Mouse (Mus musculus) embryonic fibroblast, embryonic 13.5 days (primary cell): Measurements from ENCODE around the gene Cdk2ap1. TPM values are rescaled to one million over a fixed set of nuclear protein-coding genes. Genes with fewer than 3 reads are reported as not detected.
A peak's percentile ranks its signal among the peaks of the same experiment; 100 is the strongest.
"Not testable (repeated sequence)": the region's sequence is repeated elsewhere in the genome, so short reads cannot be mapped to it uniquely, and the experiment has no call there.

ENCODE experiments used
- H3K27ac ChIP-seq: 2 replicates; pipeline ENCODE4 v1.5.1; 2012; ENCODE audit warnings: low read length, control low read depth, inconsistent platforms; ENCODE audit not compliant: insufficient read depth
- H3K4me1 ChIP-seq: 2 replicates; pipeline ENCODE4 v1.6.1; 2011; ENCODE audit warnings: low read length; ENCODE audit not compliant: control insufficient read depth, insufficient read depth
- H3K4me3 ChIP-seq: 2 replicates; pipeline ENCODE4 v1.5.1; 2011; ENCODE audit warnings: mild to moderate bottlenecking, control low read depth, low read length; ENCODE audit not compliant: insufficient read depth
- CTCF ChIP-seq: IDR thresholded peaks from 2 replicates; pipeline ENCODE4 v1.5.1; 2011; ENCODE audit warnings: mild to moderate bottlenecking, control low read depth, low read length, moderate library complexity, borderline replicate concordance; ENCODE audit not compliant: insufficient read depth
- POLR2A ChIP-seq: IDR thresholded peaks from 2 replicates; pipeline ENCODE4 v1.6.1; 2011; ENCODE audit warnings: low read depth, mild to moderate bottlenecking, control low read depth, low read length, moderate library complexity
- polyA plus RNA-seq: library from polyadenylated mRNA; stranded (reverse); fragments of >200 nt; gene quantifications from 2 replicates; pipeline ENCODE4 v1.2.4, GENCODE M21; 2011; ENCODE audit warnings: low read depth; ENCODE audit not compliant: missing spikeins, insufficient read length

Gene Cdk2ap1
- polyA plus RNA-seq, 1 experiment, result 242 TPM

DNA sequence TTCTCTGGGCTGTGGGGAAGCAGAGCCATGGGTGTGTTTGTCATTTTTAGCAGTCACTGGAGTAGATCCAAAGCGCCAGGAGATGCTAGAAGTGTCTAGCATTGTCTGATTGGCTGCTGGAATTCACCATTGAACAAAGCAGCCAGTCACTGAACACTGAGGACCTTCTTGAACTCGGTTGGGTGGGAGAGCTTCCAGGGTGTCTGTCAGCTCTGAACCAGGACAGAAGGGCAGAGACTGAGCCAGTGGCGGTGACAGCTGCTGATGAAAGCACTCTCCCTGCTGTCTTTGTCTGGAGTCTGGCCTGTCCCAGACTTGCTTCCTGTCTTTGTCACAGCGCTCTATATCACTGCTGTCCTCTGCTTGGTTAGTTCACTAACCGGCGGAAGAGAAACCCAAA, 28.5 kb downstream of the Cdk2ap1 start:
- no peak overlapping the region for H3K27ac ChIP-seq
- H3K4me1 ChIP-seq, result 0 out of 2 replicates have a peak, but pooled peaks cover under 1% of the 10 kb centered on the region
- H3K4me3 ChIP-seq, result no peak overlapping the region
- TF ChIP-seq POLR2A (no peak), CTCF (no peak)

- H3K4me1 ChIP-seq, result peaks cover 2% of the 10 kb centered on the region; the same call in 1 of the 2 replicates
- no peak overlapping the region for H3K4me3 ChIP-seq
- H3K27ac ChIP-seq, result no peak overlapping the region
- no peak for TF ChIP-seq POLR2A
- TF ChIP-seq CTCF, result no peak
These were observed 32.8 kb downstream of the Cdk2ap1 start for GRCm38 (mm10) chr5:124330086-124330485.

- Histone ChIP-seq H3K27ac (peak within 1 kb of the TSS; percentile 76), H3K4me3 (peak within 1 kb of the TSS; percentile 79), H3K4me1 (peaks cover 2% of the 10 kb centered on the region; the same call in 1 of the 2 replicates)
- peak; percentile 99 for TF ChIP-seq POLR2A
- no peak for TF ChIP-seq CTCF
These were observed 35.1 kb downstream of the Cdk2ap1 start, which contains the start of the genes Mphosph9 and 2810006K23Rik for GRCm38 (mm10) chr5:124327510-124328364. Mphosph9 (minus strand) TSS chr5:124327972. 2810006K23Rik (plus strand) TSS chr5:124328089.

GRCm38 (mm10) chr5:124326829-124327228, 36.1 kb downstream of the Cdk2ap1 start:
- H3K4me1 ChIP-seq, result peaks cover 2% of the 10 kb centered on the region; the same call in 1 of the 2 replicates
- peak overlapping the region; percentile 74 for H3K4me3 ChIP-seq
- TF ChIP-seq CTCF, result no peak
- TF ChIP-seq POLR2A, result no peak
- H3K27ac ChIP-seq, result no peak overlapping the region

DNA sequence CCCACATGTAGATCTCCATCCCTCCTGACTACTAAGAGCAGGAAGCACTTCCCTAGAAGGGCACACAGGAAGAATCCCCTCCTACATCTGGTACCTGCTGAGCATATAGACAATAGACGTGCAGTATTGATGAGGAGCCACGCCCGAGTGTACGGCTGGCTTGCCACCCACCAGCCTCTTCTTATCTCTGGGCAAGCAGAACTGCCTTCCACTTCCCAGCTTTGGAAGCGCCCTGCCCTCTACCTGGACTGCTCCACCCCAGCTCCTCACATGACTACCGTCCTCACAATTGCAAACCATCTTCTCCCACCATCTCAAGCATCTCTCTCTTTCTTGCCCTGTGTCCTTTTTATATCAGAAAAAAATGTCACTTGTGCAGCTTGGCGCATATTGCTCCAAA, 45.2 kb downstream of the Cdk2ap1 start:
- TF ChIP-seq CTCF (no peak), POLR2A (no peak)
- no peak overlapping the region for H3K4me3 ChIP-seq
- no peak overlapping the region for H3K27ac ChIP-seq
- H3K4me1 ChIP-seq, result no peaks in the 10 kb centered on the region

DNA sequence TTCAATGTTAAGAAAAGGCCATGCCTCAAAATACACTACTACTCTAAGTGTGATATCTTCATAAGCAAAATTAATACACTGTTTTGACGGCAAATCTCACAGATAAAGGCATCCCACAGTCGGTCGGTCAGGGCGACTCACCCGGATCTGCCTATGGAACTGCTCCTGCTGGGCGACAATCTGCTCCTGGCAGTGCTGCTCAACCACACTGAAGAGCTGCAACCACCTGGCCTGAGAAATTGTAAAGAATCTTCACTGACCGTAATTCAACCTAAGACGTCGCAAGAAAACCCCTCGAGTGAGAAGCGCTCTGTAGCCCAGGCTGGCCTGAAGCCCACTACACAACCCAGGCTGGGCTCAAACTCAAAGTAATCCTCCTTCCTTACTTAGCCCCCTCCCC, 46.9 kb downstream of the Cdk2ap1 start:
- Histone ChIP-seq H3K4me1 (no peaks in the 10 kb centered on the region), H3K27ac (no peak overlapping the region), H3K4me3 (no peak overlapping the region)
- TF ChIP-seq CTCF (no peak), POLR2A (no peak)

GRCm38 (mm10) chr5:124315498-124315897, 47.4 kb downstream of the Cdk2ap1 start:
- no peaks in the 10 kb centered on the region for H3K4me1 ChIP-seq
- TF ChIP-seq POLR2A, result no peak
- H3K27ac ChIP-seq, result no peak overlapping the region
- H3K4me3 ChIP-seq, result no peak overlapping the region

- H3K4me3 ChIP-seq, result no peak overlapping the region
- H3K27ac ChIP-seq, result no peak overlapping the region
- peaks cover 3% of the 10 kb centered on the region; the same call in 1 of the 2 replicates for H3K4me1 ChIP-seq
- no peak for TF ChIP-seq CTCF
- TF ChIP-seq POLR2A, result no peak
These were observed 52.8 kb downstream of the Cdk2ap1 start for GRCm38 (mm10) chr5:124310091-124310490.

GRCm38 (mm10) chr5:124309155-124309554, 53.7 kb downstream of the Cdk2ap1 start:
- TF ChIP-seq POLR2A (no peak), CTCF (no peak)

GRCm38 (mm10) chr5:124302853-124303252, 60.0 kb downstream of the Cdk2ap1 start:
- H3K27ac ChIP-seq, H3K4me1 ChIP-seq, H3K4me3 ChIP-seq: not testable (repeated sequence)

More at GRCm38 (mm10) chr5:124309155-124309554, 53.7 kb downstream of the Cdk2ap1 start:
- Histone ChIP-seq H3K4me1 (peaks cover 3% of the 10 kb centered on the region; the same call in 1 of the 2 replicates), H3K27ac (no peak overlapping the region), H3K4me3 (no peak overlapping the region)
